Mouse (Mus musculus): ENCODE data around the gene Hivep3.

Gene Hivep3

DNA sequence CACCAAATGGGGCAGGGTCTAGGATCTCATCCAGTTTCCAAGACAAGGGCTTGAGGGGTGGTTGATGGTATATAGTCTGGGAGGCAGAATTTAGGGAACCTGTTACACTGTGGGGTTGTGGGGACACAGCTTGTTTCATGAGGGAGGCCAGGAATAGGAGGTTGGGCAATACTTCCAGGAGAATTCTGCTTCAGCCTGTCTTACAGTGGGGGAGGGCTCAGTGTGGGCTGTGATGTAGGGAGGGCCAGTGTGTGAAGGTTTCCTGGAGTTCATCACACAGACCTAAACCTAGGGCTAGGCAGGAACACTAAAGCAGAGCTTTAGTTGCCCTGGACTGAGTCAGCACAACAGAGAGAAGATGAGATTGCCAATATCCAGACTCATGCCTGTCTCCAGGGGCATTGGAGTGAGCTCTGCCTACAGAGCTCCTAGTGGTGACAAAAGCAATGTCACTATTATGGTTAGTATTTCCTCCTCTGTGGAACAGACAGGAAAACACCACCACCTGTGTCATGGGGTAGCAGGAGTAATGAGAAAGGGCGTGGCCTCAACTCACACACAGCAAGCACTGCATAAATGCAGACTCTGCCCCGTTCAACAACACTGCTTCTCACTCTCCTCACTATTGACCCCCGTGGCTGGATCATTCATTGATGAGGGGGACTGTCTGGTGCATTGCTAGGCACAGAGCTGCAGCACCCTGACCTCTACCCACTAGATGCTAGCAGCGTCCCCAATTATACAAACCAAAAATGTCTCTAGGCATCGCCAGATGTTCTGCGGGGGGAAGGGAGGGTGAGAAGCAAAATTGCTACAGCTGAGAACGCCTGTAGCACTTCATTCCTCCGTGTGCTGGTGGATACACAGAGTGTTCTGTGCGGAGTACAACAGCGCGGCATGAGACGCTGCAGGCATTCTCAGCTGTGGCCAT is 213.9 kb downstream of the Hivep3 start:
- peak; percentile 23 for DNase-seq (ENCODE audit: low read depth, low spot score)

DNA sequence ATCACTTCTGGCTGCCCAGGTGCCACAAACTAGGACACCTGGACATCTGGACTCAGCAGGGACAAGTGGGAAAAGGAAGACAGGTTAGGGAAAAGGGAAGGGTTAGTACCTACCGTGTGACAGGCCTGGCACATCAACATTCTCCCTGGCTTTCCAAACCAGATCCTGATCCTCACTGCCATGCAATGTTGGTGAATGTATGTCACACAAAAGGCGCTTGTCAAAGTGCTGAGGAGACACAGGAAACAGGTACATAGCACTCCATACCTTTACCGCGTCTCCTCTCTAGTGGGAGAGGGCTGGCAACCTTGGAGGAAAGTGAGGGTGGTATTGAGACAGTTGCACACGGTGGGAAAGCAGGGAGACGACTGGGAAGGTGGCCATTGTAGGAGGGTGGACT is 214.8 kb downstream of the Hivep3 start:
- DNase-seq (ENCODE audit: low read depth, low spot score), result no peak

DNA sequence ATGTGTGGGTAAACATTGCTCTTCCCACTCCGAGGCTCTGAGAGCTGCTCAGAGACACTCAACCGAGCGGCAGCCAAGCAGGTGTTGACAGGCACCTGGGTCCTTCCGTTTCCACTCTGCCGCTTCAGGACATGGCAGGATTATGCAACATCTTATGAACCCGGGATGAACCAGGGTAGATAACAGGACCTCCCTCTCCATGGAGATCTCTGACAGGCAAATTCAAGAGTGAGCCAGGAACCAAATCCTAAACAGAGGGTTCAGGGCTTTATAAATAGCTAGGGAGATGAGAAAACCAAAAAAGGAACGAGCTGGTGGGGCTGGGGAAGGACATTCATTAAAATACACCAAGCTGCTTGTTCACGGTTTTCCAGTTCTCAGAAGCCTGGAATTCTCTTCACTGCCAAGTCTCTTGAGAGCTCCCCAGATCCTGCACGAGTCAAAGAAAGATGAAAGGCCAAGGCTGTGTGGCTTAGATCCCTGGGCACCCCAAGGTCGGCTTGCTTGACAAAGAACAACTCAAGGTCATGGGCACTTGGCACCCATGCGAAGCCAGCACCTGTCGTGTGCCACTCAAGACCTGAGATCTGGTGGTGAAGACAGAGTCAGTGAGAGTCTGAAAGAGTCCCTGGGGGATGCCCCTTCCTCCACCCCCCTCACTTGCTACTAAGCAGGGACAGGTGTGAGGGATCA is 215.5 kb downstream of the Hivep3 start:
- no peak for DNase-seq (ENCODE audit: low read depth, low spot score)

DNA sequence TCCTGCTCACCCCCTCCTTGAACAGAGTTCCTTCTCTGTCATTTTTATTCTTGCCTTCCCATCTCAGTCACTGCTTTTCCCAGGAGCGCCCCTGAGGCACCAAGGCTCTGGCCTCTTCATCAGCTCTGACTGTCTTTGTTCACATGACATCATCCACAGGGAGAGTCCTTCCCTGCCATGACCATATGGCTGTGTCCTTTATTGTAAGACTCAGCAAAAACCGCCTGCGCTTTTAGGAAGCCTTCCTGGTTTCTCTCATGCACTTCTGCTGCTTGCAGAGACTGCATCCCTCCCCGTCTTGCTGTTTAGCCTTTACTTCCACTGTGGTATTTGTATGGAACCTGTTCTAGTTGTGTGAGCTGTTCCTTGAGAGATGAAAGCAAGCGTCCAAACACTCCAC is 216.6 kb downstream of the Hivep3 start:
- no peak for DNase-seq (ENCODE audit: low read depth, low spot score)

DNA sequence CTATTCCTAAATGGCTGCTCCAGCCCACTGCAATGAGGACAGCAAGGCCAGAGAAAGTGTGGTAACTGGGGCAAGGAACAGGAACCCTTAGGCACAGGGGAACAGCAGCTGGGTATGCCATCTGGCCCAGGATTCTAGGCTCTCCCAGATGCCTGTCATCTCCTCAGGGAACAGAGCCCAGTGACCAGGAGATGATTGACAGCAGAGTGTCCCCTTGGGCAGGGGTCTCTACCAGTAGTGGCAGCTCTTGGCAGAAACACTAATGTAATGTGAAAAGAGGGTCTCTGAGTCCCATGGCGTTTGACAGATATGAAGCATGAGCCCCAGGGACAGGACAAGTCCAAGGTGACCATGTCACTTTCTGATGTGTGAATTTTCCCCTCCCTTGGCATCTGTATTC is 217.5 kb downstream of the Hivep3 start:
- DNase-seq (ENCODE audit: low read depth, low spot score), result no peak

DNA sequence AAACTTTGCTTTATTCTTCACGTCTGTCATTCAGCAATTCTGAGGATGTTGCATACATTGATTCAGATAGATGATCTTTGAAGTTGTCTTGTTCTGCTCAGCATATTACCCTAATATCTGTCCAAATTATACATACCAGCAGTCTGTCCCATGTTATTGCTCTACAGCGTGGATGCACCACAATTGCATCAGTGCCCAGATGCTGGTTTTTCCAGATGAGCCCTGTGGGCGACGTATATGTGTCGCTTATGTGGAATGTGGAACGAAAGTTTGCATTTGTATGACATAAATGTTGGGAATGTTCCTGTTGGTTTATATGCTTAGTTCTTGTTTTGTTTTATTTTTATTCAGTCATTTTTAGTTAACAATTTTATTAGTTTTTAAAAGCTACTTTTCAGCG is 221.4 kb downstream of the Hivep3 start:
- no peak for DNase-seq (ENCODE audit: low read depth, low spot score)

DNA sequence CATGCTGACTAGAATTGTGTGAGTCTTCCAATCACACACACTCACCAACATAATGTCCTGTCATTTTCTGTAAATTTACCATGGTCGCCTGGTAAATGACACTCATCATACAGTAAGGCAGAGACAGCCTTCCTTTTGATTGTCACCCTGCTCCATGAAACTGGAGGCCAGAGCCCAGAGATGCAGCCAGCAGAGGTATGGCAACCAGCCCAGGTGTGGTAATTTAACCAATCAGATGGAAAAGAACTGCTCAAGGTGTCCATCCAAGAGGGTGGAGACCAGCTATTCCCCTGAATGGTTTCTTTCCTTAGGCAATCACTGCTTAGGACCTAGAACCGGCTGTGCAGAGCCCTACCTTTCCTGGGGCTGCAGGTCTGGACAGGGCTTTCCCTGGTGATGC is 224.4 kb downstream of the Hivep3 start:
- DNase-seq (ENCODE audit: low read depth, low spot score), result no peak

DNA sequence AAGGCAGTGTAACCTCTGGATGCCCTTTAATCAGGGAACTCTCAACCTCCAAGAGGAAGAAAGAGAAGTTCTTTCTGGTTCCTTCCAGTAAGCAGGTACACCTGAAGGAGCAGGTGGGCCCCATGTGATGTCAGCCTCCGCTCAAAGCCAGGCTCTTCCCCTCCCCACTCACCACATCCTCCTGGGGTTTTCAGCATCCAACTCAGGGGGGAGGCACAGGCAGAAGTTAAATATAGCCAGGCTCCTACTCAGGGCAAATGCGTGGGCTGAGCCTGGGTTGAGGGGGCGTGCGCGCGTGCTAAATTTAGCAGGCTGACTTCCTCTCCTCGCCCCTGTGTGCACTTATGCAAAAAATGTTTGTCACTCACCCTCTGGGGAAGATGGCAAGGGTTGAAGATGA is 225.7 kb downstream of the Hivep3 start:
- DNase-seq (ENCODE audit: low read depth, low spot score), result no peak

DNA sequence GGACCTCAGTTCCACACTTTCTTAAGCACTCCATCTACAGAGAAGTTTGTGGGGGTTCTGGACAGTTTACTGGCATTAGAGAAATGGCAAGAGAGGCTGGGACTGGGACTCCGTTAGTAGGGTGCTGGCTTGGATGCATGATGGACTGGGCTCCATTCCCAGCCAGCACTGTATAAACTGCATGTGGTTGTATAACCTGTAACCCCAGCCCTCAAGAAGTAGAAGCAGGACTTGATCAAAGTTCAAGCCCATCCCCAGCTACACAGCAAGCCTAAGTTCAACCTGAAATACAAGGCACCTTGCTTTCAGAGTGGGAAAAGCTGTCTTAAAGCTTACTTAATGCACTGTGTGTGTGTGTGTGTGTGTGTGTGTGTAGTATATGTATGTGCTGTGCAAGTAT is 226.3 kb downstream of the Hivep3 start:
- no peak for DNase-seq (ENCODE audit: low read depth, low spot score)

DNA sequence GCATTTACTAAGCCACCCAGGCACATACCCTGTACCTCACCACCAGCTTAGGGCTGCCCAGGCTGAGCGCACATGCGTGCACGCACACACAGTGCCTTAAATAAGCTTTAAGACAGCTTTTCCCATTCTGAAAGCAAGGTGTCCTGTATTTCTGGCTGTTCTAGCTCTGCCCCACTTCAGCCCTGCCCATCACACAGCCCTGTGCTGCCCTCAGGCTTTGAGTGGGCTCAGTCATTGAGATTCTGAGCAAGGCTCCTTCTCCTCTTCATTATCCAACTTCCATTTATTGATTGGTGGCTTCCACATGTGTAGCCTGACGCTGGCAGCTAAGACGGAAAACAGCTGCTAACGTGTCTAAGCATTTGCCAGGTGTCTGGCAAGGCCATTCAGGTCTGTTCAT is 226.9 kb downstream of the Hivep3 start:
- no peak for DNase-seq (ENCODE audit: low read depth, low spot score)

DNA sequence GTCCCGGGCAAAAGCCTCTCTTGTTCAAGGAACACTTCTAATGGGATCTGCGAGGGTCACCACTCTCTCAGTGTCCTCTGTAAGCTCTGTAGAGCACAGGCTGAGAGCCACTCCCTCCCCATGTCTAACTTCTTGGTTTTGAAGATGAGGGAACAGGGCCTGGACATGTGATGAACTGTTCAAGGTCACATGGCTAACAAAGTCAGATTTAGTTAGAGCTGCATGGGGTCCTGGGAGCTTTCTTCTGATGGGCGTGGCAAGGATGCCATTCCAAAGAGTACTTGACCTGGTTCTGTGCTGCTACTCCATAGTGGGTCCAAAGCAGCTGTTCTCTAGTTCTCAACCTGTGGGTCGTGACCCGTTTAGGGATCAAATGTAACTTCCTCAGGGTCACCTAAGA is 227.6 kb downstream of the Hivep3 start:
- peak; percentile 69 for DNase-seq (ENCODE audit: low read depth, low spot score)

DNA sequence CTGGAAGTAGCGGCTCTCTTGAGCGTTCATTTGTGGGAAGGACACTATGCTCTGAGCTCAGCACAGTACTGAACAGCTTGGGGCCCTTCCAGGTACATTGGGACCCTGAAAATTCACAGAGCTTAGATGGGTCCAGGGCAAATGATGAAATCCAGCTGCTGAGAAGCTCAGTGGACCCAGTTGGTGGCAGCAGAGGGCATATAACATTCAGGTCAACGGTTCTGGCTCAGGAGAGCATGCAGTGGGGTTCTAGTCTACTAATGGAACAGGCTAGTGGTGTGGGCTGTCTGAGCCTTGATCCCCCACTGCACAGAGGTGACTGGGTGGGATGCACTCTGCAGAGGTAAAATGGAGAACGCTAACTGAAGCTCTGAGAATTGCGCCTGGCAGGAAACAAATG is 228.5 kb downstream of the Hivep3 start:
- no peak for DNase-seq (ENCODE audit: low read depth, low spot score)

DNA sequence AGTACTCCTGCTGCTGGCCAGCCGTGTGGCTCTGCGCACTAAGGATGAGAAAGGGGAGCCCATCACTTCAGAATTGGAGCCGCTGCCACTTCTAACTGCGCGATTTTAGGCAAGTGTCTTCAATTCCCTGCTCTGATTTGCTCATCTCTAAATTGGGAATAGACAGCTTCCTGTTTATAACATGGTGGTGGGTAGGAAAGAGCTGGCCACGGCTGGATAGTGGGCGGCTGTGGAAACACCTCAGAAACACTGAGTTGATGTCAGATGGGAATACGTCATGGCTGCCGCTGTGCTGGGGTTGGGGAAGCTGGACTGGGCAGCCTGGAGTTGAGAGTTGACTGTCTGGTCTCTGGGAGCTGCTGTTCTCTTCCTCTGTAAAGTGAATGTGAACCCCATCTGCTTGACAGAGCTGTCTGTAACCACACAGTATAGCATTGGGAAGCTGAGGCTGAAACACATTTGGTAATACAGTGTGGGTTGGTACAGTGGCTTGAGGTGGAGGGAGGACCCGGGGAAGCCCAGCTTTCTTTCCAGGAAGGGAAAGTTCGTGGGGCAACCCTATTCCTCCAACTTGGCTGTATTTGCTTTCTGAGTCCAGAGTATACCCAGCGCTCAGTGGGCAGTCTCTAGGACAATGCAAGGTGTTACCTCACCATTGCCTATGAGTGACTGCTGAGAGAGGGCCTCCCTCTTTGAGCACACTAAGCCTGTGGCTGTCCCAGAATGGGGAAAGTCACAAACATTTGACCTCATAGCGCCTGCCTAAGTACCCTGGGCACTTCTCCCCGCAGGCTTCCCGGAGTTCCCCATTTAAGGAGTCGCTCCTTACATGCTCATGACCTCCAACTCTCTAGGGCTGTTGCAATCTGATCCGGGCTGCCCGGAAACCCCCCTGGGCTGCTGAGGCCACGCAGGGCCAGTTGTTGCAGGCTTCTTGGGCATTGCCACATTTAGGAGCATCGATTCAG is 232.8 kb downstream of the Hivep3 start:
- no peak for DNase-seq (ENCODE audit: low read depth, low spot score)

DNA sequence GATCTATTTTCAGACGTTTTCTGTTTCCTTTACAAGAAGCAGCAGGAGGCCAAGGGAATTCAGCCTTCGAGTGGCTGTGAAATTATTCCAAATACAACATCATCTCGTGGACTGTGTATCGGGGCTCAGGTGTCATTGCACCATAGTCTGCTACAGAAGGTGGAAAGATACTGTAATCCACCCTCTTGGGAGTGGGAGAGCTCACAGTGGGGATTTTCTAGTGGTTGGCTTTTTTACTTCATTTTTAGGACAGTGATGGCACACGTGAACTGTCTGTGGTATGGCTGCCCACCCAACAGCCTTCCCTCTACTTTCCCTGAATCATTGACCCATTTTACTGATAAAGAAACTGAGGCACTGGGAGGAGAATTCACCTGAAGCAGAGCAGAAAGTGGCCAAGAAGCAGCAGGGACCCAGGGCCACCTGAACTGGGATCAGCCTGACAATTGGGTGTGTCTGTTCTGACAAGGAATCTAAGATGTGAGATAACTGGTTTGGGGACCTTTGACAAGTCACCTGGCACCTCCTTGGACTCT is 233.6 kb downstream of the Hivep3 start:
- no peak for DNase-seq (ENCODE audit: low read depth, low spot score)

DNA sequence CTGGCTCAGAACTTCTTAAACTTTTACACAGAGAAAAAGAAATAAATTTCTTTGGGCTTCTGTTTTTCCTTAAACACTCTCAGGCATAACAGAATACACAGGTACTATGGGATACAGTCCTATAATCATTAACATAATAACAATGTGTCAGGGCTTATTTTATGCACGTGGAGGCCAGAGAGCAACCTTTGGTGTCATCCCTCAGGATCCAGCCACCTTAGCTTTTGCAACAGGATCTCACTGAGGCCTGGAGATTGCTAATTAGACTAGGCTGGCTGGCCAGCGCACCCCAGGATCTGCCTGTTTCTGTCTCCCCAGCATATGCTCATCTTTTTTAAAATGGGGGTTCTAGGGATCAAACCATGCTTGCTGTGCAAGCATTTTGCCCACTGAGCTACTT is 234.1 kb downstream of the Hivep3 start:
- no peak for DNase-seq (ENCODE audit: low read depth, low spot score)

DNA sequence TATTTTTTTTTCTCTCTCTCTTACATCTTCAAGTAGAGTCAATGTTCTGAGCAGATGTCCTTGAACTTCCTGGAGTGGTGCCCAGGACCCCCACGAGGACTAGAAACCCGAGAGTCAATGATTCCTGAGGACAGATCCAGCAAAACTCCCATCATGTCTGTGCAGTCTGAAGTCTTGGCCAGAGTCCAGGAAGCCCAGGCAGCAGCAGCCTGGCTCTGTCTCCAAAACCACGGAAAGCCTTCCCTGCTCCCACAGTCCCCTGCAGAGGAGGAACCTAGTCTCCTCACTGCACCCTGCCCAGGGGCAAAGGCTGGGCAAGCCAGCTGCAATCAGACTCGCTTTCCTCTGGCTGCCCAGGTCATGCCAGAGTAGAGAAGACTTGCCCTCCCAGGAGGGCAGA is 234.5 kb downstream of the Hivep3 start:
- DNase-seq (ENCODE audit: low read depth, low spot score), result no peak

DNA sequence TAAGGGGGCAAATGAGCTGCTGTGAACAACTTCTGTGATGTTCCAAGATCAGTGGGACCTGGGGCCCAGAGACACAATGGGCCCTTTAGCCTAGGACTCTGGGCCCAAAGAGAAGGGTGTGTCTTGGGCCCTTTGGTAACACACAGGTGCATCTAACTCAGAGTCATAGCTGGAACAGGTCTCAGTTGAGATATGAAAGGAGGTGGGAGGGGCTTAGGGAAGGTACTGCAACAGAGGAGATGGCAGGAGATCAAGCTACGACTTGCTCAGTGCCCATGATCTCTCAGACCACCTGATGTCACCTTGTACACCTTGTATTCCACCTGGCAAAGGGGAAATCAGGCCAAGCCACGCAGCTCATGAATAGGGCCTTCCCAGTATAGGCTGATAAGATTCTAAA is 235.3 kb downstream of the Hivep3 start:
- no peak for DNase-seq (ENCODE audit: low read depth, low spot score)

DNA sequence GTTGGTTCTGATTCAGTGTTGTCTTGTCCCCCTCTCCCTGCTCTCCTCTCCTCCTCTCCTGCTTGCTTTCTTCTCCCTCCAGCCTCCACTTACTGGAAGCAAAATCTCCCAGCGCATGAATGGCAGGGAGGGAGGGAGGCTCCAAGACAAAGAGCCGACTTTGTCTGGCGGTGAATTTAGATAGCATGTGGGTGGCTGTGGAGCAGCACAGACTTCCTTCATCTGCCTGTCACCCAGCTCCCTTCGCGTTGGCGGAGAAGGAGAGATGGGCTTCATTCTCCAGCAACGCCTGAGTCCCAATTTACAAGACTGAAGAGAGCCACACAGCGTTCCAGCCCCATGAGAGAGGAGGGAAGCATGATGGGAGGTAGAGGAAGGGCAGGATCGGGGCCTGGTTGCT is 236.6 kb downstream of the Hivep3 start:
- no peak for DNase-seq (ENCODE audit: low read depth, low spot score)

DNA sequence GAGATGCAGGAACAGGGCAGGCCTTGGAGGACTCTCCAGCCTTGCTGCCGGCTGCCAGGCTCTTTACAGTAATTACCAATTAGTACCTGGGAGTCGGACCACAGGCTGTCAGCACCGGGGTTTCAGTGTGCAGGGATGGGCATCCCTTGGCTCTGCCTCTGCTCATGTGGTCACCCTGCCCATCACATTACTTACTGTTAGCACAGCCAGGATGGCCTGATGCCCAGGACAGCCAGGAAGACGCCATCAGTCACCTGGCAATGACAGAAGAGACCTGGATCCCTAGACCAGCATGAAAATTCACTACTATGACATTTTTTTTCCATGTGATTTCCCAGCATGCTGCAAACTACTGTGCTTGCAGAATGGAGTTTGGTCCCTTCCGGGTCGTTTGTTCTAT is 238.8 kb downstream of the Hivep3 start:
- no peak for DNase-seq (ENCODE audit: low read depth, low spot score)

DNA sequence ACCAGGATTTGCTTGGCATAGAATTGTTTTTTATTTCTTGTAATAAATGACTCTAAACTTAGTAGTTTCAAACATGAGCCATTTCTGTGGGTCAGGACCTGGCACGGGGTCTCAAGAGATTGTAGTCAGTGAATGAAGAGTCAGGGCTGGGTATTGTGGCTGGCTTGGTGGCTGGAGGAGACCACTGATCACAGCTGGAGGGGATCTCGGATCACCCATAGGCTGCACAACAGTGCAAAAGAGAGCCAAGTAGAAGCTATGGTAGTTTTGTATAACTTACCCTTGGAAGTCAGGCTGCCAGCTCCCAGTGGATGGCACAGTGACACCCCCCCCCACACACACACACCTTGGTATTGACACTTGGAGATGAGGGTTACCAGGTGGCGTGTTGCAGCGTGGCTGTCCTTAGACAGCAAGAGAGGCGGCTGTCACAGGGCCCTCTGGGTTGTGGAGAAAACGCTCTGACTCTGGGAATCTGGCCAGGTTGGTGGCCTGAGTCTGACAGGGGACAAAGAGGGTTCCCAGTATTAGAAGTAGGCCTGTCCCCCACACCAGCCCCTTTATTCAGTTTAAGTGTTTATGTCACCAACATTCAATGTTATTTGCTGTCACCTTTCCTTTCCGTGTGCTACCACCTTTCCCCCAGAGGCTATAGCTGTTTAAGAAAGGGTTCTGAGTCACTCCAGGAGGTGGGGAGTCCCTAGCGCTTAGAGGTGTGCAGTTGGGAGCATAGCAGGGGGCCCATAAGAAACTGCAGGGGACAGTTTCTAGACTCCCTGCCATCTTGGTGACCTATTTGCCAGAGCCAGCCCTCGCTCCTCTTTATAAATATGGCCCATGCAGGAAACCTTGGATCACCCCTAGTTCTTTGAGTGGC is 240.4 kb downstream of the Hivep3 start:
- DNase-seq (ENCODE audit: low read depth, low spot score), result no peak

DNA sequence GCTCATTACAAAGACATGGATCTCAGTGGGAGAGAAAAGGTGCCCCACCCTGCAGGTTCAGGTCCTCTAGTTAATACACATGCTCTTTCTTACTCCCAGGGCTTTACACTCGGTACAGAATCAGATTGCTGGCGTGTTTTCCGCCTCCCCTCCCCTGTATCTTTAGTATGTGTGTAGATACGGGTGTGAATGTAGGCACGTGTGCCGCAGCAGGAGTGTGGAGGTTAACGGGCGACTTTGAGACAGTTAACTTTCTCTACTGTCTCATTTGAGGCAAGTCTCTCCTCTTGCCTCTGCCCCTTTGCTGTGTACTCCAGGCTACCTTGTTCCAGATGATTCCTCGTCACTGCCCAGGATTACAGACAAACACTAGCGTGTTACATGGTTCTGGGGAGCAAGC is 241.7 kb downstream of the Hivep3 start:
- DNase-seq (ENCODE audit: low read depth, low spot score), result peak; percentile 4

Measured in R1 (cell line).